Mouse (Mus musculus) adrenal gland, adult 8-10 months (tissue): Measurements from ENCODE around the gene Pot1a. TPM values are rescaled to one million over a fixed set of nuclear protein-coding genes. Genes with fewer than 3 reads are reported as not detected.
A peak's percentile ranks its signal among the peaks of the same experiment; 100 is the strongest.

Experiments used
- DNase-seq: peaks from one replicate; pipeline ENCODE4 v3.0.0; 2022
- total RNA-seq, 4 experiments: library from RNA; stranded (reverse); gene quantifications; 2 replicates each; pipeline ENCODE4 v1.2.4; 2022

Pot1a gene
- 10 to 100 TPM; 12.5 to 16.8 (median 14.1) TPM for total RNA-seq

DNA sequence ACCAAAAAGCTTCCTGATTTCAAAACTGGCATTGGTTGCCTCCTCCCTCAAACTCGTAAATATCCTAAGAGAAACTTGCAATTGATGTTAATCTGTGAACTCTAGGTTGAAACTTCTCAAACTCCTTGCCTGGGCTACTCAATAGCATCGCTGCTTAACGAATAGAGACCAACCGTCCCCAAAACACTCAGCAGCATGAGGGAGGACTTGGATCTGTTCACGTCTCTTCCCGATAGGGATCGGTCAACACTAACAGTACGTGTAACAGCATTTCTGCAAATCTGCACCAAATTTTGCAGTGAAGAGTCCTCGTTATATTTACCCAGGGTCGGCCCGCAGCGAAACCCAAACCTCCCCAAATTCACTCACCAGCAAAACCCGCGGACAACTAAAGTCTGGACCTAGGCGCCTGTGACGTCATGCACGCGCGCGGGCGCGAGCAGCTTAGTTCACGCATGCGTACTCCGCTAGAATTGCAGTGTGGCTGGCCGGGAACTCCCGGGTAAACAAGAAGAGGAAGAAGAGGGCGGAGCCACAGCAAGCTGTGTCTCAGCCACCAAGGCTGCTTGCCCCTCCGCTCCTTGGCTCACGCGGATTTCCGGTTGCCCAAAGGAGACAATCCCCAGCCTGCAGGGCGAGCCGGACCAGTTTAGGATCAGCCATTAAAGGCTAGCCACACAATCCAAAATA lies at the start of gene Pot1a:
Pot1a (minus strand) TSS at position 441 of the 690 bp plus-strand sequence.
- peak; percentile 93 for DNase-seq

GRCm38 (mm10) chr6:25836261-25836660 lies 27.2 kb upstream of the Pot1a start:
- DNase-seq, result no peak

GRCm38 (mm10) chr6:25806021-25806420 lies 3.0 kb downstream of the Pot1a start:
- no peak for DNase-seq

- no peak for DNase-seq
Measured at GRCm38 (mm10) chr6:25802269-25802668, 6.8 kb downstream of the Pot1a start.

DNA sequence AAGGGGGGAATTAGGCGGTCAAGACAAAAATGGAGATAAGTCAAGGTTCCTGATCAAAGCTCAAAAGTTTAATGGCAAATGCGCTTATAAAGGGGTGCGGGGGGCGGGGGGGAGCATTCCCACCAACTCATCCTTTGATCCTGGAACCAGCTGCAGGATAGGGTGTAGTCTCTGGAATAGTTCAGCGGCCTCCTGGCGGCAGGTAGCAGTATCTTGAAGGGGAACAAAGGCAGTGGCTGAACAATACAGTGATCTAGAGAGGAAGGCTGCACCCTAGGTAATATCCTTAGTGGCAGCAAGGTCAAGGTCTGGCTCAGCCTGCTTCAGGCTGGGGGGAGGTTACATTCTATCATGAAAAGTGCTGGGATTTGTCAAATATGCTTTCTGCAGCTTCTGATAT lies 7.8 kb downstream of the Pot1a start:
- no peak for DNase-seq

DNA sequence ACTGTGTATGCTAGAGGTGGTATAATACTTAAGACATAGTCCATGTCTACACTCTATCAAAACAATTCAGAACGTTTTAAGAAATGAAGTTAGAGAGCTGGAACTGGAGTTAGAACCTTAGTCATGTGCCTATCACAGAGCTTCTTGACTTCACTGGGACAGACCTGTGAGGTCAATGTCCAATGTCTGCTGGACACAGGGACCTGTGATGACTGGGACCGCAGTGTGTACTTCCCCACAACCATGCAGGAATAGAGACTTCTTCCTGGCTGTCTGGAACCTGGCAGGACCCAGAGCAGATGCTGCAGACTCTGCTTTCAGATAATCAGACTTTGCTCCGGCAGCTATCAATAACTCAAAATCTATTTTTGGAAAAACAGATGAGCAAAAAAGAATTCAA lies 40.8 kb downstream of the Pot1a start:
- no peak for DNase-seq

- no peak for DNase-seq
Measured at GRCm38 (mm10) chr6:25767552-25767951, 41.5 kb downstream of the Pot1a start.

GRCm38 (mm10) chr6:25767073-25767472 lies 42.0 kb downstream of the Pot1a start:
- no peak for DNase-seq

DNA sequence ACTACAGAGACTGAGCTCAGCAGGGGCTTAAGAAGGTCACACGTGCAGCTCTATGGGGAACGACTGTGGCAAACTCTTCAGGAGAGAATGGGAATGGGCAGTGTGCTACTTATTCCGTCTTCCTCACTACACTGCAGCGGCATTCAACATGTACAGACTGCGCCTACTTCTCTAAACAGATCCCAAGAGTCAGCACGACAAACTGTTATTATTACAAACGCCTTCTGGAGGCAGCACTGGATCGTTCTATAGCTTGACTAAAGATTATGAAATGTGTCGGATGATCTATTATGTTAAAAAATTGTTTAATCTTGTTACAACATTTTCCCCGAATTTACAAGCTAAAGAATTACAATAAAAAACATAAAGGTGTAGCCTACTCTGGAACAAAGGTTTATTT lies 42.8 kb downstream of the Pot1a start:
- no peak for DNase-seq

DNA sequence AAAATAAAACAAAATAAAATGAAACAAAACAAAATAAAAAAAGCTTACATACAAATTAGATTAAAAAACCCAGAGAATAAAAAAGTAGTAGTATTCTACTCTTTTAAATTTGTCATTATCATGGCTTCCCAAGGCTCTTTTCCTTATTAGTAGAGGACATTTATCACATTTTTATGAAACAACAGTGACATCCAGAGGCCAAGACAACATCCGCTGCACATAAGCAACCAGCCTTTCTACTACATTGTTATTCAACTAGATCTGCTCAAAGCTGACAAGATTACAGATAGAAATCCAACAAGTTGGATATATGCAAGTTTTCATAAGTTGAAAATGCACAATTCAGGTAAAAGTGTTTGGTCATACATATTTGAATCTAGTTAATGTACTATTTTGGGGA lies 56.4 kb downstream of the Pot1a start:
- no peak for DNase-seq

- DNase-seq, result no peak
Measured at GRCm38 (mm10) chr6:25736533-25736932, 72.5 kb downstream of the Pot1a start.

DNA sequence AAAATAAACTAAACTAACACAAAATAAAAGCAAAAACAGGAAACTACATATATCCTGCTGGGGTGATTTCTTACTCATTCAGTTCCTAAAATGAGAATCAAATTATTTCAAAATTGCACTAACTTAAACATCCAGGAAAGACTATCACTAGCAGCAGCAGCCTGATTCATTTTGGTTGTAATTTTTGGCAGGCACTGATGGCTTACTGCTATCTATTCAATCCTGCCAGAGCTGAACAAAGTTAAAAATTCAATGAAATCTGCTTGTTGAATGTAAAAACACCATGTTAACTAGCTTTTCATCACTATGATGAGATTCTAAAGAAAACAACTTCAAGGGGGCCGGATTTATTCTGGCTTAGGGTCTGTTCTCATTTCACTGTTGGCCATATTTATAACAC lies 82.5 kb downstream of the Pot1a start:
- no peak for DNase-seq

GRCm38 (mm10) chr6:25710601-25711000 lies 98.4 kb downstream of the Pot1a start:
- no peak for DNase-seq

GRCm38 (mm10) chr6:25709250-25709895 lies 99.7 kb downstream of the Pot1a start:
- DNase-seq, result no peak

GRCm38 (mm10) chr6:25699956-25700355 lies 109.1 kb downstream of the Pot1a start:
- DNase-seq, result no peak

Other genes with a start within 250 kb of the Pot1a start
- under 1 TPM; 0.12 to 0.28 (median 0.22) TPM for gene Gpr37, start 118.5 kb downstream of the Pot1a start, total RNA-seq